Mouse (Mus musculus) left cerebral cortex, adult 18-20 months (tissue): ENCODE data around the gene Ctsz. TPM values are rescaled to one million over a fixed set of nuclear protein-coding genes. Genes with fewer than 3 reads are reported as not detected.

Experiments
- DNase-seq, 2 experiments: peaks; one replicate each; pipeline ENCODE4 v3.0.0; 2021 to 2022; ENCODE audit warnings: low spot score in 2 of 2, mixed read lengths in 1 of 2
- total RNA-seq, 2 experiments: library from RNA; stranded (reverse); gene quantifications; 2 replicates each; pipeline ENCODE4 v1.2.3; 2021

Gene Ctsz
- total RNA-seq, 2 experiments from 2014 or later = 39.6 to 45.7 TPM

DNA sequence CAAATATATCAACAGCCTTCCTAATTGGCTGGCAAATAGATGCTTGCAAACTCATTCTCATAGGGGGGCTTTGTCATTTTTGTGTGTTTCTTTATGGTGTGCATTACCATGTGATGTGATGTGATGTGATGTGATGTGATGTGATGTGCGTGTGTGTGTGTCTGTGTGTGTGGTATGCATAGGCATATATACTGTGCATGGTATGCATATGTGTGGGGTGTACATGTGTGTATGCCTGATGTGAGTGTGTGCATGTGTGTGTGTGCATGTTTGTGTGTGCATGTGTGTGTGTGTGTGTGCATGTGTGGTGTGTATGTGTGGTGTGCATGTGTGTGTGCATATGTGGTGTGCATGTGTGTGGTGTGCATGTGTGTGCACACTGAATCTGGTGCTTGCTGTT, 41.8 kb downstream of the Ctsz start:
- DNase-seq = no peak

DNA sequence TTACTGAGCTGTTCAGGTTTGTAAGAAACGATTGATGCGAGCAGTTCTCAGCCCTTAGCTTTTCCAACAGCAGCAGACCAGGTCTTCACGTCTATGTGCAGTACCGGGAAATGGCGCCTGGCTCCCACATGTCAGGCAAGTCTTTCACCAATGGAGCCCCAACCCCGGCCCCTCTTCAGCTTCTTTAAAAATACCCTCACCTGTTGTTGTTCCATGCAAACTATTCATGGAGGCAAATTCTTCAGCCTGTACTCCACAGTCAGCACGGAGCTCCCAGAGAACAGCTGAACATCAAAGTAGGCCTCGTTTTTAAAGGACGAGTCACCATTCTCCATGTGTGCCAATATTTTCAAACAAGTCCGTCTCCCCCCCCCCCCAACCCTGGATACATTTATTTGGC, 42.2 kb downstream of the Ctsz start:
- DNase-seq = no peak

GRCm38 (mm10) chr2:174393383-174393782, 45.5 kb downstream of the Ctsz start:
- no peak for DNase-seq

- no peak for DNase-seq
These were observed 46.3 kb downstream of the Ctsz start for GRCm38 (mm10) chr2:174392554-174392953.

DNA sequence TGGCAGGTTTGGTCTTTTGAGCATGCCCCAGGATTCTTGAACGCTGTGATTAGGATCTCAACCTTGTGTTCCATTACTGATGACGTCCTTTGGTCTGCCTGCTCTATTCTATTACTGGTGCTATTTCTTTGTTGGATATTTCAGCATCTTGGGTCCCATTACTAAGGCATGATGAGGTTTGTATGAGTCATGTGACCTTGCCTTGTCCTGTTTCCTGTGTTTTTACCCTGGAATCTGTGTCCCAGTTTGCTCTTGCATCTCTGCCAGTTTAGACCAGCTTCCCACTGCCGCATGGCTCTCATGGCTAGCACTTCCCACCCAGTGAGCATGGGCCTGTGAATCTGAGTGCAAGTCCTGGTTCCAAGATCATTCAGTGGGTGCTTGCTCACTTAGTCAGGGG, 46.9 kb downstream of the Ctsz start:
- no peak for DNase-seq

DNA sequence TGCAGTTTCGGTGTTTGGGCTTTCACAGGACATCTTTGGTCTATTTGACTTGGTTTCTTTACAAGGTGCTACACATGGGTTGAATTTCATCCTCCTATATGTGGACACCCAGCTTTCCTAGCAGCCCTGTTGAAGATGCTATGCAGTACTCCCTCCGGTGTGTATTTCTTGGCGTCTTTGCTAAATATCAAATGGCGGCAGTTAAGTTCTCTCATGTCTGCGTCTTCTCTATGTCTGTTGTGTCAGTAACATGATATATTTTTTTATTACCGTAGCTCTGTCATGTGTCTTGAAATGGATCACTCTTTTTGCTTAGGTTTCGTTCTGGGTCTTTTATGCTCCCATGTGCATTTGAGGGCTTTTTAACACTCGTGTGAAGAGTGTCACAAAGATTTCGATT, 57.8 kb downstream of the Ctsz start:
- no peak for DNase-seq

Other genes starting within 250 kb of the Ctsz start
- gene Gnas, start 154.7 kb downstream of the Ctsz start, total RNA-seq = 1,000 to 10,000 TPM; 1,817 to 1,846 TPM
- 1 to 10 TPM; 2.4 to 2.7 TPM for gene Gm20721, start 92.3 kb downstream of the Ctsz start, total RNA-seq
- 10 to 100 TPM; 48.5 to 52.3 TPM for gene Nelfcd, start 23.2 kb downstream of the Ctsz start, total RNA-seq
- not detected for gene Tubb1, start 11.7 kb upstream of the Ctsz start, total RNA-seq
- gene Atp5e, start 25.1 kb upstream of the Ctsz start, total RNA-seq = 100 to 1,000 TPM; 311 to 338 TPM
- gene Prelid3b, start 34.0 kb upstream of the Ctsz start, total RNA-seq = 10 to 100 TPM; 51.7 to 57.5 TPM
- 10 to 100 TPM; 16.4 to 19.0 TPM for gene Zfp831, start 204.5 kb upstream of the Ctsz start, total RNA-seq